ENCODE assay signal across 11 mouse cellular contexts in genomic region chr11:24473368-24474010, GRCm38 (mm10).
DNase-seq lines count a peak whose midpoint lies in the region; TF ChIP-seq lines count a peak whose summit lies in the region.
"Had no signal": no experiment of that assay in that cellular context is flagged by ENCODE, and none has a peak within 500 bp of the region (broad histone marks: within the 10 kb centered on the region; RNA-seq: fewer than 3 reads in every experiment).

No protein-coding gene starts in this region.

- no peak for TF ChIP-seq POLR2A in small intestine, adult 2 months (IDR thresholded peaks at IDR 0.05; ENCODE audit: low read depth, low read length)

- peaks cover 15% of the 10 kb centered on the region for H3K4me1 ChIP-seq in small intestine, adult 2 months (ENCODE audit: control insufficient read depth, insufficient read depth, insufficient read length, low read length)

- TF ChIP-seq CTCF in small intestine, adult 2 months (IDR thresholded peaks at IDR 0.05; ENCODE audit: extremely low read depth, insufficient read length, insufficient replicate concordance, low read depth, low read length) = no peak

- peak overlapping the region; percentile 78 for H3K27ac ChIP-seq in small intestine, adult 2 months (ENCODE audit: insufficient read depth, low read depth, low read length)
- H3K27ac ChIP-seq: heart, embryonic 10.5 days; limb, embryonic 12.5 days had no signal

- no peaks in the 10 kb centered on the region for H3K36me3 ChIP-seq in small intestine, adult 2 months (ENCODE audit: control insufficient read depth, insufficient read depth, low read length)
- H3K36me3 ChIP-seq: heart, embryonic 10.5 days; limb, embryonic 12.5 days had no signal

- DNase-seq in layer of hippocampus, adult 11-12 months (ENCODE audit: low spot score) = peak; percentile 53
- no peak for DNase-seq in layer of hippocampus, postnatal 25 days (ENCODE audit: extremely low spot score in 1 of 2, low spot score in 1 of 2)
- DNase-seq in cerebellum, adult 9-11 months = peak; percentile 7
- DNase-seq in fibroblast of lung, adult 2 months (ENCODE audit: low read depth) = peak; percentile 8
- DNase-seq in adrenal gland, postnatal 4 days (ENCODE audit: low spot score in 2 of 2) = no peak
- no peak for DNase-seq in thymus, postnatal 25 days
- DNase-seq: kidney, adult 2 months; thymus, postnatal 14 days had no signal

- WGBS in small intestine, adult 2 months = 18% methylated on average over 7 of the region's 7 CpGs

- H3K27me3 ChIP-seq in small intestine, adult 2 months (ENCODE audit: control insufficient read depth, insufficient read depth, low read length) = no peaks in the 10 kb centered on the region; the same call in 1 of the 2 replicates
- H3K27me3 ChIP-seq: limb, embryonic 12.5 days had no signal

- H3K4me3 ChIP-seq in small intestine, adult 2 months (ENCODE audit: low read depth, low read length) = peak overlapping the region; percentile 25
- H3K4me3 ChIP-seq: heart, embryonic 10.5 days; limb, embryonic 12.5 days had no signal

Comparison
In these comparisons a context has a peak if more than half of its experiments do, and no peak if none do; other contexts are left out.
1. DNase-seq: peak in layer of hippocampus, adult 11-12 months (single experiment), cerebellum, adult 9-11 months (single experiment) and fibroblast of lung, adult 2 months (single experiment); none in layer of hippocampus, postnatal 25 days (0 of 2), adrenal gland, postnatal 4 days (0 of 2) and thymus, postnatal 25 days (single experiment).